Mouse (Mus musculus) liver, postnatal 0 days (tissue): Measurements from ENCODE around the gene 4930451I11Rik. TPM values are rescaled to one million over a fixed set of nuclear protein-coding genes. Genes with fewer than 3 reads are reported as not detected.
A peak's percentile ranks its signal among the peaks of the same experiment; 100 is the strongest.

Source experiments
- ATAC-seq: fragments of 200-750 bp; cut with Nextera tagmentation; 2 replicates; pipeline ENCODE4 v1.8.0; 2017; ENCODE audit warnings: mild to moderate bottlenecking, moderate library complexity
- DNase-seq: peaks from one replicate; pipeline ENCODE4 v3.0.0-alpha.2; 2016
- H3K27ac ChIP-seq: fragments of 300-500 bp; sonication (generic); 2 replicates; pipeline ENCODE4 v1.5.1; 2014; ENCODE audit warnings: antibody characterized with exemption, moderate library complexity, mild to moderate bottlenecking, low read depth
- H3K27me3 ChIP-seq: fragments of 300-500 bp; sonication (generic); 2 replicates; pipeline ENCODE4 v1.6.1; 2014; ENCODE audit warnings: low read length, control low read depth, mixed read lengths; ENCODE audit not compliant: insufficient read depth
- H3K36me3 ChIP-seq: fragments of 300-500 bp; sonication (generic); replicated peaks from 2 replicates; pipeline ENCODE4 v1.6.1; 2014; ENCODE audit warnings: mild to moderate bottlenecking, control low read depth, low read length, moderate library complexity, mixed read lengths; ENCODE audit not compliant: insufficient read depth
- H3K4me1 ChIP-seq: fragments of 300-500 bp; sonication (generic); 2 replicates; pipeline ENCODE4 v1.6.1; 2014; ENCODE audit warnings: antibody characterized with exemption, mild to moderate bottlenecking, control low read depth; ENCODE audit not compliant: insufficient read depth
- H3K4me2 ChIP-seq: fragments of 300-500 bp; sonication (generic); 2 replicates; pipeline ENCODE4 v1.6.1; 2014; ENCODE audit warnings: low read depth, mild to moderate bottlenecking, low read length, moderate library complexity, mixed read lengths
- H3K4me3 ChIP-seq: fragments of 300-500 bp; sonication (generic); 2 replicates; pipeline ENCODE4 v1.5.1; 2014; ENCODE audit warnings: low read depth, low read length
- H3K9ac ChIP-seq: fragments of 300-500 bp; sonication (generic); replicated peaks from 2 replicates; pipeline ENCODE4 v1.6.1; 2014; ENCODE audit warnings: mild to moderate bottlenecking, moderate library complexity
- H3K9me3 ChIP-seq: fragments of 300-500 bp; sonication (generic); 2 replicates; pipeline ENCODE4 v1.6.1; 2016; ENCODE audit warnings: mild to moderate bottlenecking, control low read depth, low read length, mixed read lengths
- CTCF ChIP-seq: sonication (generic); IDR thresholded peaks from 2 replicates; pipeline ENCODE4 v1.5.1; 2016; ENCODE audit warnings: antibody characterized with exemption, low read depth
- EP300 ChIP-seq: IDR thresholded peaks from 2 replicates; pipeline ENCODE4 v1.6.1; 2016; ENCODE audit warnings: antibody characterized with exemption, low read depth, mild to moderate bottlenecking
- WGBS: fragments of 180-500 bp; shearing (Covaris S2); extraction: QIAGEN DNeasy Blood & Tissue Kit; methylation state at CpG from one replicate; pipeline ENCODE4 v1.1.7; 2014; ENCODE audit not compliant: insufficient replicate concordance; 5-methylcytosine and 5-hydroxymethylcytosine counted together
- polyA plus RNA-seq: library from polyadenylated mRNA; unstranded; fragments of >200 nt; fragmentation: Nextera tagmentation; extraction: Ambion mirVana; gene quantifications from 2 replicates; pipeline ENCODE4 v1.2.1, GENCODE M21; 2015

4930451I11Rik gene
- polyA plus RNA-seq, 1 experiment from 2014 or later: not detected

DNA sequence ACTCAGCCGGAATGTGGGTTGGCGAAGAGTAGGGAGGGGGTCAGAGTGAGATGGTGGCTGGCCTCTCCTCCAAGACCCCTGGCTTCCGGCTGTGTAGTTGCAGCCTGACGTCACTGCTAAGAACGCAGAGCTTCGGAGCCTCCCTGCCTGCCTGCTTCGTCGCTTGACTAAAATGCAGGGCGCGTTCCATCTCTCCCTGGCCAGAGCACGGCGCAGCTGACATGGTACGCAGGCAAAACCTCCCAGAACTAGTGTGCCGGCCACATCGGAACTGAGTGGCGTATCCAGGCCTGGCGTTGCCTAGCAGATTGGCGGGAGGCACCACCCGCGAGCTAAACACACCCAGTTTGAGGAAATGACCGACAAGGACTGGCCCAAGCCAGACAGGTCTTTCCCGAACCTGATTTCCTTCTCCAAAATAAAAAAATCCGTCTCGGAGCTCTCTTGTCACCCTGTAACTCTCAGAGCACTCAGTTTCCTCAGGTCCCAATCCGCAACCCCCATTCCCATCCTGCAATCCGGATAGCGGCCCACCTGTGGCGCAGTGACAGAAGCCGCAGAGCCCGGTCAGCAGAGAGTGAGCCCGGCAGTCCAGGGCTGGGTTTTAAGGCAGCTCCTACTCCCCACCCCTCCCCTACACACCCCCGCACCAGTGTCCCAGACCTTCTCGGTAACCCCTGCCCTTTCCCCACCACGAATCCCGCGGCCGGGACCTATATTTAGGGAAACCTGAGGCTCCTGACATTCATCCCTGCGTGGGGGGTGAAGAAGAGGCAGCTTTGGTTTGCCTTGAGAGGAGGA, 31.8 kb downstream of the 4930451I11Rik start:
- peak overlapping the region; percentile 97 for H3K27ac ChIP-seq
- H3K9me3 ChIP-seq: no peaks in the 10 kb centered on the region
- ATAC-seq (peak; percentile 77), DNase-seq (no peak)
- H3K36me3 ChIP-seq: peaks cover 27% of the 10 kb centered on the region
- H3K9ac ChIP-seq: peak overlapping the region; percentile 72
- WGBS: 5% methylated on average over 37 of the region's 38 CpGs
- H3K4me3 ChIP-seq: peak overlapping the region; percentile 87
- H3K27me3 ChIP-seq: no peaks in the 10 kb centered on the region
- TF ChIP-seq CTCF: peak; percentile 34; the same call in 1 of the 2 replicates
- TF ChIP-seq EP300: no peak
- H3K4me2 ChIP-seq: peak overlapping the region; percentile 90
- peaks cover 30% of the 10 kb centered on the region for H3K4me1 ChIP-seq

GRCm38 (mm10) chr7:126799050-126799467, 32.4 kb downstream of the 4930451I11Rik start:
- ATAC-seq (peak; percentile 93), DNase-seq (peak; percentile 94)
- no peaks in the 10 kb centered on the region for H3K9me3 ChIP-seq
- peak overlapping the region; percentile 86 for H3K9ac ChIP-seq
- peak; percentile 55 for TF ChIP-seq CTCF
- TF ChIP-seq EP300: no peak
- no peaks in the 10 kb centered on the region for H3K27me3 ChIP-seq
- WGBS: under 1% methylated on average over 30 of the region's 36 CpGs
- H3K4me1 ChIP-seq: peaks cover 30% of the 10 kb centered on the region
- H3K36me3 ChIP-seq: peaks cover 32% of the 10 kb centered on the region
- H3K27ac ChIP-seq: peak overlapping the region; percentile 97
- peak overlapping the region; percentile 90 for H3K4me2 ChIP-seq
- peak overlapping the region; percentile 87 for H3K4me3 ChIP-seq

DNA sequence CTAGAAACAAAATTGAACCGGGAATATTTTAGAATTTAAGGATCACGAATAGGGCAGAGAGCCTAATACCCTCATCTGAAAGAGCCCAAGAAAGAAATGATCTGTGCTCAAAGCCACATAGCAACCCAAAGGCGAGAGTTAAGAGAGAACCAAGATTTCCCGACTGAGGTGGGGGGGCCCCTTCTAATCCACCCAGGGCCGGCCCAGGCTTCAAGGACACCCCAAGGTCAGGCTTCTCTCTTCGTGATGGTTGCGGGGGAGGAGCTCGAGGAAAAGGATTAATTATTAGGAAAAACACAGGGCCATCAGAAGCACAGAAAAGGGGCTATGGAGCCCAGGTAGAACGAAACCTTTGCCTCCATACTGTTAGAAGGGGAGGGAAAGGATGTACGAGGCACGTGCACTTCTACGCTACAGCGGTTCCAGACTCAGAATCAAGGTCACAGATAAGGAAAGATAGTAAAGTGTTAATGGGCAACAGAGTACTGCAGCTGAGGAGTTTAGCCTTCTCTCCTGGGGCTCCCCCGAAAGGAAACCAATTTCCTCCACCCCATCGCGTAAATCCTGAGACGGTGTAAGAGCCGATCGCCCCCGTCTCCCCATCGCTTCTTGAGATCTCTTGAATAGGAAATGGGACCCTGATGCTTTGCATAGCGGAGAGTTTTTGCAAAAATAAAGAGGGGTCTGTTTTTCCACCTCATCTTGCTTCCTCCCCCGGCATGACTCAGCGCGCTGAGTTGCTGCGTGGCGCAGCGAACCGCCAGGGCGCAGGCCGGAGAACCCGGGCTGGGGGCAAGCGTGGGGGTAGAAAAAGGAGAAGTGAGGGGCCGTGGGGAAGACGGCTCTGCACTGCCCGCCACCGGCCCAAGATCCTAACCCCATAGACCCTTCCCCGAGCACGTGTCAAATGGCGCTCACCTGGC, 33.1 kb downstream of the 4930451I11Rik start:
- peak; percentile 21 for ATAC-seq
- Histone ChIP-seq H3K4me2 (peak overlapping the region; percentile 90), H3K4me3 (peak overlapping the region; percentile 87), H3K27me3 (no peaks in the 10 kb centered on the region), H3K27ac (peak overlapping the region; percentile 97), H3K9me3 (no peaks in the 10 kb centered on the region), H3K4me1 (peaks cover 30% of the 10 kb centered on the region), H3K9ac (peak overlapping the region; percentile 86), H3K36me3 (peaks cover 33% of the 10 kb centered on the region)
- DNase-seq: no peak
- under 1% methylated on average over 40 of the region's 40 CpGs for WGBS
- peak; percentile 28; the same call in 1 of the 2 replicates for TF ChIP-seq EP300
- no peak for TF ChIP-seq CTCF

DNA sequence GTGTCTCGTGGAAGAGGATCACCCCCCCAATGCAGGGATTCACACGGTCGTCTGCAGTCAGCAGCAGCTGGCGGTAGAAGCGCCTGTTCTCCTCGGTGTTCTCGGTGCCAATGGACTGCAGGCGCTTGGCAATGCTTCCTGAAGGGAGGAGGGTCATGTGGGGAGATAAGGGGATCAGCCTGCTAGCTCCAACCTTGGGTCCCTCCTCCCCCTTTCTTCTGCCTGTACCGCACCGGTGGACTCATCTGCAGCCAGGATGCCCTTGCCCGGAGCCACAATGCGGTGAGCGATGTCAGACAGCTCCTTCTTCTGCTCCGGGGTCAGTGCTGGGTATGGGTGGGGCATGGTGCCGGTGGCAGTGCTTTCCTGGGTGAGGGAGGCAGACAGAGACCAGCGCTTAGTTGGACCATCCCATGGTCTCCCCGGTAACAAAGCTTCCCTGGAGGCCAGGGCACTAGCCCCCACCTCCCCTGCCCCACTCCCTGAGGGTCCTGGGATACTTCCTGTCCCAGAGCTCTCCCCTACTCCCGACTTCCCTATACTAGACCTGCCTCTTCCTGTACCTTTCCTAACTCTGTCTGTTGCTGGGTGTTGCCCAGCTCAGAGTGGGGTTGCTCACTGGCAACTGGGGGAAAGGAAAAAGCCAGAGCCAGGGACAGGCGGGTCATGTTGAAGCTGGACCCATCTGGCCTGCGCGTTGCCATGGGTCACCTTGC, 33.9 kb downstream of the 4930451I11Rik start, which contains the start of gene Fam57b:
TSS of gene Fam57b (plus strand) at position 258 of the 716 bp plus-strand sequence.
- peak within 1 kb of the TSS; percentile 87 for H3K4me3 ChIP-seq
- DNase-seq (peak; percentile 41), ATAC-seq (no peak)
- H3K27ac ChIP-seq: peak within 1 kb of the TSS; percentile 97
- H3K27me3 ChIP-seq: no peaks in the 10 kb centered on the region
- H3K9me3 ChIP-seq: no peaks in the 10 kb centered on the region
- H3K9ac ChIP-seq: peak within 1 kb of the TSS; percentile 86
- TF ChIP-seq CTCF: no peak
- no peak for TF ChIP-seq EP300
- H3K36me3 ChIP-seq: peaks cover 33% of the 10 kb centered on the region
- H3K4me1 ChIP-seq: peaks cover 37% of the 10 kb centered on the region
- H3K4me2 ChIP-seq: peak within 1 kb of the TSS; percentile 90
- WGBS: 20% methylated on average over 21 of the region's 21 CpGs

DNA sequence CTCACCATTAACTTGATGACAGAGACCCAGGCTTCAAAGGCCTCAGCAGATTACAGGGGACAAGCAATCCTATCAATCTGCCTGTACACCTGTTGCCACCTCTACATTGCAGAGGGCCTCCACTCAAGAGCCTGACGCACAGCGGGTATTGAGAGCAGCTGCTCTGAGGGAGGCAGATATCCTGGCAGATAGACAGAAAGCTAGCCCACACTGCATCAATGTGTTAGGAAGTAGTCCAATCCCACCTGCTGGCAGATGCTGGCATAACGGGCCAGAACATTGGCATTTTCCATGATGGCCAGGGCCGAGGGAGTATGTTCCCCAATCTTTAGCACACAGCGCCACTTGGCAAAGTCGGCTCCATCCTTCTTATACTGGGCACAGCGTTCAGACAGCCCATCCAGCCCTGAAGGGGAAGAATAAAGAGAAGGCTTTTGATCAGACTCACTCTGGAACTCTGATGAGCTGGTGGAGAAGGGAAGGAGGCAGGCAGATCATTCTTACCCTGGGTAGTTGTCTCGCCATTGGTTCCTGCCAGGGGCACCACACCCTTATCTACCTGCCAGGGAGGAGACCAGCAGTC, 35.0 kb downstream of the 4930451I11Rik start:
- no peak for ATAC-seq
- 76% methylated on average over 8 of the region's 8 CpGs for WGBS
- Histone ChIP-seq H3K4me1 (peaks cover 37% of the 10 kb centered on the region), H3K9ac (no peak overlapping the region; the same call in 1 of the 2 replicates), H3K9me3 (no peaks in the 10 kb centered on the region), H3K27me3 (no peaks in the 10 kb centered on the region), H3K4me3 (no peak overlapping the region; the same call in 1 of the 2 replicates), H3K36me3 (peaks cover 33% of the 10 kb centered on the region), H3K27ac (no peak overlapping the region), H3K4me2 (peak overlapping the region; percentile 90)
- DNase-seq: peak; percentile 64
- TF ChIP-seq CTCF (peak; percentile 62), EP300 (no peak)
